Mouse (Mus musculus) forebrain, embryonic 13.5 days (tissue): ENCODE measurements at regions not wholly inside any gene's neighbourhood (a gene's known extent, or its start where the extent isn't known, plus 50 kb on each side); places are given as distances from the start of the nearest gene placed in this dataset.
A peak's percentile ranks its signal among the peaks of the same experiment; 100 is the strongest.

Experiments used
- ATAC-seq: fragments of 200-750 bp; cut with Nextera tagmentation; 2 replicates; pipeline ENCODE4 v1.8.0; 2017
- H3K27ac ChIP-seq: fragments of 300-500 bp; sonication (generic); 2 replicates; pipeline ENCODE4 v1.5.1; 2015; ENCODE audit warnings: inconsistent platforms, mild to moderate bottlenecking, moderate library complexity
- H3K27me3 ChIP-seq: fragments of 300-500 bp; sonication (generic); 2 replicates; pipeline ENCODE4 v1.6.1; 2015; ENCODE audit warnings: mild to moderate bottlenecking, inconsistent platforms
- H3K36me3 ChIP-seq: fragments of 300-500 bp; sonication (generic); 2 replicates; pipeline ENCODE4 v1.6.1; 2015; ENCODE audit warnings: mild to moderate bottlenecking, inconsistent platforms; ENCODE audit not compliant: poor library complexity, severe bottlenecking
- H3K4me1 ChIP-seq: fragments of 300-500 bp; sonication (generic); 2 replicates; pipeline ENCODE4 v1.6.1; 2015; ENCODE audit warnings: inconsistent platforms
- H3K4me2 ChIP-seq: fragments of 300-500 bp; sonication (generic); 2 replicates; pipeline ENCODE4 v1.6.1; 2015; ENCODE audit warnings: inconsistent platforms, mild to moderate bottlenecking, moderate library complexity
- H3K4me3 ChIP-seq: fragments of 300-500 bp; sonication (generic); 2 replicates; pipeline ENCODE4 v1.5.1; 2015; ENCODE audit warnings: mild to moderate bottlenecking, inconsistent platforms
- H3K9ac ChIP-seq: fragments of 300-500 bp; sonication (generic); 2 replicates; pipeline ENCODE4 v1.6.1; 2015; ENCODE audit warnings: mild to moderate bottlenecking, inconsistent platforms
- H3K9me3 ChIP-seq: fragments of 300-500 bp; sonication (generic); replicated peaks from 2 replicates; pipeline ENCODE4 v1.6.1; 2016; ENCODE audit warnings: inconsistent platforms
- WGBS: fragments of 180-500 bp; shearing (Covaris S2); methylation state at CpG from one replicate; pipeline ENCODE4 v1.1.7; 2015; 5-methylcytosine and 5-hydroxymethylcytosine counted together

DNA sequence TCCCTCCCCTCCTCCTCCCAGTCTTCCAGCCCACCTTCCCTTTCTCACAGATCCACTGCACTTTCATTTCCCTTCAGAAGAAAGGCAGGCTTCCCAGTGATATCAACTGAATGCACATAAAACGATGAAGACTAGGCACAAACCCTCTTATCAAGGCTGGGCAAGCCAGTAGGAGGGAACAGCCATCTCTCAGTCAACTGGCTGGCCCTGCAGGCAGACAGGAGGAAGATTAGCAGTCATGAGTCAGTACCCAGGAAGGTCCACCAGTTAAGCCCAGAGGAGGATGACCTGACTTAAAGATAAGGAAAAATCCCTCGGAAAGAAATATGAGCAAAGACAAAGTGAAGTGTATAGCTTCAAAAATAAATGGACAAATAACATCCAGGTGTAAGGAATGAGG, 337.4 kb upstream of the Ube2e3 start:
- WGBS: 79% methylated on average over 2 of the region's 2 CpGs
- Histone ChIP-seq H3K9me3 (no peaks in the 10 kb centered on the region), H3K4me1 (no peaks in the 10 kb centered on the region), H3K4me2 (no peak overlapping the region), H3K27me3 (no peaks in the 10 kb centered on the region), H3K27ac (no peak overlapping the region), H3K9ac (no peak overlapping the region), H3K36me3 (no peaks in the 10 kb centered on the region), H3K4me3 (no peak overlapping the region)
- no peak for ATAC-seq

DNA sequence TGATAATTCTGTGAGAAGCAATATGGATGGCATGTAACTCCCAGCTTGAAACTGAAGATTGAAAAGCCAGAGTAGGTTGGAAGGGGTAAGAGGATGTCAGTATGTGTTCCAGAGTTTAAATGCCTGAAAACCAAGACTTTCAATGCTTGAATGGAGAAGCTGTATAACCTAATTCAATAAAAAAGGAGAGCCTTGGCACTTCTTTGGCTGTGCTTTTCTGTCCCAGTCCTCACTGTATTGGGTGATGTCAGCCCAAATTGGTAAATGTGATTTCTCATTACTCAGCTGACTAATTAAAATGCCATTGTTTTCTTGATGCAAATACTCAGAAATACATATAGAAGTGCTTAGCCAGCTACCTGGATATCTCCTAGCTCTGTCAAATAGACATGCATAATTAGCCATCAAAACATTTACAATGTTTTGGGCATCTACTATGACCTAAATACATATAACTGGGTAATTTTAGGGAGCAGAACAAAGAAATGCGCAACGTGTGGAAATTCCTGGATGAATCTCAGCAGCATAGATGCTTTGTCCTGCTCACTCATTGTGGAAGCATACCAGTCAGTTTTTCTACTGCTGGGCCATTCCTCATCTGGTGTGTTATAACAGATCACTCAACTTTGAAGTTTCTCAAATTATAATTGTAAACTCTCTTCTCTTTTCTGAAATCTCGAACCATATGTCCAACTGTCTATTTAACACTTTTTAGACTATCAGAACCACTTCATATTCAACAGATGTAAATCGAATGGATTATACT, 347.5 kb upstream of the Ube2e3 start:
- Histone ChIP-seq H3K9me3 (no peaks in the 10 kb centered on the region), H3K4me1 (no peaks in the 10 kb centered on the region), H3K27me3 (no peaks in the 10 kb centered on the region), H3K4me3 (no peak overlapping the region), H3K27ac (no peak overlapping the region), H3K9ac (no peak overlapping the region), H3K36me3 (no peaks in the 10 kb centered on the region), H3K4me2 (no peak overlapping the region)
- 85% methylated on average over 4 of the region's 4 CpGs for WGBS
- peak; percentile 36; the same call in 1 of the 2 replicates for ATAC-seq

DNA sequence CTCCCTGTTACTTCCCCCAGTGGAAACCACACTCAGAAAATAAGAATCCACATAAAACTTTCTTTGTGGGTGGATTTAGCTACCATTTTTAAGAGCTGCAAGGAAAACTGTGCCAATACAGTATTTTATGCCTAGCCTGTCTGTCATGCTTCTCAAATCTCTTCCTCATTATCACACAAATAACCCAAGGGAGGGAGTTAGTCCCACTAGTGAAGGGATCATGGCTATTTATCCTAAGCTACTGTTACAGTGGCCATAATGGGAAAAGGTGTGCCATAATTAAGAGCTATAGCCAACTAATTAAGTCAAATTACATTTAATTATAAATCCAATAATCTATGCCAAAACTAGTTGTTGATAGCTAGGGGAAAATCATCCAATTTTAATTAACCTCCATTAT, 374.8 kb upstream of the Ube2e3 start:
- H3K4me3 ChIP-seq: no peak overlapping the region
- no peak for ATAC-seq
- no peaks in the 10 kb centered on the region for H3K9me3 ChIP-seq

GRCm38 (mm10) chr2:78480036-78480435, 387.9 kb upstream of the Ube2e3 start:
- H3K4me3 ChIP-seq: no peak overlapping the region
- no peaks in the 10 kb centered on the region for H3K9me3 ChIP-seq
- no peaks in the 10 kb centered on the region for H3K4me1 ChIP-seq
- H3K27me3 ChIP-seq: no peaks in the 10 kb centered on the region
- H3K9ac ChIP-seq: no peak overlapping the region
- H3K4me2 ChIP-seq: no peak overlapping the region
- WGBS: 90% methylated on average over 4 of the region's 4 CpGs
- no peak for ATAC-seq
- no peak overlapping the region for H3K27ac ChIP-seq
- H3K36me3 ChIP-seq: no peaks in the 10 kb centered on the region

More for the DNA sequence above, 374.8 kb upstream of the Ube2e3 start:
- Histone ChIP-seq H3K27me3 (no peaks in the 10 kb centered on the region), H3K9ac (no peak overlapping the region), H3K27ac (no peak overlapping the region), H3K36me3 (no peaks in the 10 kb centered on the region), H3K4me1 (no peaks in the 10 kb centered on the region), H3K4me2 (no peak overlapping the region)

GRCm38 (mm10) chr2:78459444-78459843, 408.5 kb upstream of the Ube2e3 start:
- H3K36me3 ChIP-seq: no peaks in the 10 kb centered on the region
- H3K4me1 ChIP-seq: no peaks in the 10 kb centered on the region
- H3K4me2 ChIP-seq: no peak overlapping the region
- 90% methylated on average over 4 of the region's 4 CpGs for WGBS
- no peak overlapping the region for H3K9ac ChIP-seq
- no peak overlapping the region for H3K4me3 ChIP-seq
- 0 out of 2 replicates have a peak, but pooled peaks cover 6% of the 10 kb centered on the region for H3K9me3 ChIP-seq
- H3K27me3 ChIP-seq: no peaks in the 10 kb centered on the region
- ATAC-seq: no peak
- H3K27ac ChIP-seq: no peak overlapping the region

GRCm38 (mm10) chr2:78453411-78453810, 414.5 kb upstream of the Ube2e3 start:
- H3K4me3 ChIP-seq: no peak overlapping the region
- H3K4me1 ChIP-seq: no peaks in the 10 kb centered on the region
- H3K27ac ChIP-seq: no peak overlapping the region
- H3K36me3 ChIP-seq: no peaks in the 10 kb centered on the region
- H3K9me3 ChIP-seq: 0 out of 2 replicates have a peak, but pooled peaks cover 6% of the 10 kb centered on the region
- no peak for ATAC-seq
- no peak overlapping the region for H3K4me2 ChIP-seq
- WGBS: 92% methylated on average over 3 of the region's 3 CpGs
- H3K27me3 ChIP-seq: no peaks in the 10 kb centered on the region
- no peak overlapping the region for H3K9ac ChIP-seq

DNA sequence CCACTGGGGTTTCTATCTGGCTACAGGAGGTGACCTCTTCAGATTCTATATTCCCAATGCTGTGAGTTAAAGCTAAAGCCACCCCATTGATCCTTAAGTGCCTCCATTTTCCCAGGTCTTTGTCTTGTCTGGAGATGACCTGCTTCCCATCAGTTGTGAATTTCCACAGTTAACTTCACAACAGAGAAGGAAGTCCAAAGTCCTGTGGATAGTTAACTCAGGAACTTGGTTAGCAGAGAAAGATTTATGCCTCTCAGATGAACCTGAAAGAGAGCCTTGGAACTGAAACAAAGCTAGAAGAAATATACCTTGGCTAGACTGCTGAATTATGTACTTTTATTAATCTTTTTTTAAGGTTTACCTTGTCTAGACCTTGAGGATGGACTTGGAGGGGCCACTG, 431.1 kb upstream of the Ube2e3 start:
- Histone ChIP-seq H3K9me3 (no peaks in the 10 kb centered on the region), H3K9ac (no peak overlapping the region), H3K36me3 (no peaks in the 10 kb centered on the region), H3K4me3 (no peak overlapping the region), H3K4me2 (no peak overlapping the region), H3K27ac (no peak overlapping the region), H3K4me1 (no peaks in the 10 kb centered on the region), H3K27me3 (no peaks in the 10 kb centered on the region)
- no peak for ATAC-seq

DNA sequence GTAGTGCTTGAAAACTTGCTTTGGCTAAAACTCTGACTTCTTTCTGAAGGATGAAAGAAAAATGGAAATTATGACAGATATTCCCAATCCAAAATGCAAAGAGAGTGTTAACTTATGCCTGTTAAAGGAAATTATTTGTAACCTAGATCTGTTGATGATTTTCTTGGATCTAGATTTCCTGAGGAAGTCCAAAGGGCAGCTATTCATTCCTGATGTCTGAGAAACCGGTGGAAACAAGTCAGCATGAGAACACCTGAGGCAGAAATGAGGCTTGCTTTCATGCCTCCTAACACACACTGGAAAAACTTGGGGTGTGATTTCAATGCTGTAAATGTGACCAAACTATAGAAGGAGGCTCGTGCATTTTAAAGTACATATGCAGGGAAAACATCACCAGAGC, 432.9 kb upstream of the Ube2e3 start:
- Histone ChIP-seq H3K27ac (no peak overlapping the region), H3K9ac (no peak overlapping the region), H3K36me3 (no peaks in the 10 kb centered on the region), H3K4me1 (no peaks in the 10 kb centered on the region), H3K9me3 (no peaks in the 10 kb centered on the region), H3K4me3 (no peak overlapping the region), H3K4me2 (no peak overlapping the region), H3K27me3 (no peaks in the 10 kb centered on the region)
- 79% methylated on average over 2 of the region's 2 CpGs for WGBS
- ATAC-seq: no peak

- H3K27ac ChIP-seq: no peak overlapping the region
- H3K4me3 ChIP-seq: no peak overlapping the region
- no peak overlapping the region for H3K4me2 ChIP-seq
- H3K27me3 ChIP-seq: no peaks in the 10 kb centered on the region
- peak; percentile 62; the same call in 1 of the 2 replicates for ATAC-seq
- H3K9me3 ChIP-seq: no peaks in the 10 kb centered on the region
- no peak overlapping the region for H3K9ac ChIP-seq
- peaks cover 6% of the 10 kb centered on the region; the same call in 1 of the 2 replicates for H3K4me1 ChIP-seq
- H3K36me3 ChIP-seq: no peaks in the 10 kb centered on the region
Observed at GRCm38 (mm10) chr2:78427659-78428336, 440.1 kb upstream of the Ube2e3 start.

DNA sequence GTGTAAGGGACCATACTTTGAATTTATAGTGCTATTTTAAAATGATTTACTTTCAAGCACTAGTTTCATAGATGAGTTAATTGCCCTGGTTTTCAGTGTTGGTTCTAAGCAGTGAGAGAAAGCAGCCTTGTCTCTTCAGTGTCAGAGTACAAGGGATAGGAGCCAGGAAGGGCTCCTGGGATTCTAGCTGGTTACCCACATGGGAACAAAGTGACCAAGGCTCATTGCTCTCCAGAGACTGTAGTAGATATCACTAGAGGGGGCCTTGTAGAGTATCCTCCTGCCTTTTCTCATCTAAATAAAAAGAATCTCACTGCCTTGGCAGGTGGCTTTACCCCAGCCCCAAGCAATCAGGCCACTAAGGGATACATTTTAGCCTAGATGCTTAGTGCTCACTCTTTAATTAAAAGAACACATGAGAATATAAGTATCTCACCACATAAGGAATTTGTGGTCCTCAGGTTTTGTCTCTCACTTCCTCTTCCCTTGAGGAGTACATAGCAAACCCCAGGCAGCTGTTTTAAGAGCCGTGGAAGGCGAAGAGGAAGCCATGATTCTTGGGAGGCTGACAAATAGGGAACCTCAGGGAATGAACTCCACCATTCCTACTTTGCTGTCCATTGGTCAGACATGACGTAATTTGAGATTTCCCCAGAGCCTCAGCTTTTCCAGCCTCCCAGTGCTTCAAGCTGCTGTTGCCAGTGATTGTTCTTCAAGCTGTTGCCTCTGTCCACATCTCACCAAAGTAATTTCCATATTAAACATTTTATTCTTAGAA, 449.2 kb upstream of the Ube2e3 start:
- Histone ChIP-seq H3K9me3 (no peaks in the 10 kb centered on the region), H3K36me3 (no peaks in the 10 kb centered on the region), H3K27ac (no peak overlapping the region), H3K27me3 (no peaks in the 10 kb centered on the region), H3K4me3 (no peak overlapping the region), H3K4me2 (no peak overlapping the region), H3K9ac (no peak overlapping the region), H3K4me1 (no peaks in the 10 kb centered on the region)
- no peak for ATAC-seq
- WGBS: 75% methylated on average over 3 of the region's 3 CpGs

DNA sequence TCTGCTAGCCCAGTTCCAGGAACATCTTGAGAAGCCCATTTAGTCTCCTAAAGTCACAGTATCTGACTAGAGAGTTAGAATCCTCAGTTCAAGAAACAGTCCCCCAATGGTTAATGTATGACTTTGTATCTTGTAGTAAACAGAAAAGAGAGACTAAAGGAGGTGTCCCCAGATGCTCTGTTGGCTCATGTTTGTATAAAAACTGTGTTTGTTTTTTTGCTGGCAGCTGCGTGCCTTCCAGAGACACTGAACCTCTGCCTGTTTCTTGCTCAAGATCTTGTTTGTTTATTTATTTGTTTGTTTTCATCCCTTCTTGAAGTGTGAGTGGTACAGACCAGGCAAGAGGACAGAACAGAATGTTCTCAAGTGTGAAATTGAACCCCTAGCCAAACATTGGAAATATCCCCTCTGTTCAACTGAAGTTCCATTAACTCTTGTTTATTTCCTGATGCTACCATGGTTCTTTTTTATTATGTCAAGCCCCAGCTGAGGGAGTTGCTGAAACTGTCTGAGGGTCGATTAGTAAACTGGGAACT, 451.3 kb upstream of the Ube2e3 start:
- 73% methylated on average over 2 of the region's 2 CpGs for WGBS
- Histone ChIP-seq H3K36me3 (no peaks in the 10 kb centered on the region), H3K9me3 (no peaks in the 10 kb centered on the region), H3K27ac (no peak overlapping the region), H3K4me3 (no peak overlapping the region), H3K4me2 (no peak overlapping the region), H3K4me1 (no peaks in the 10 kb centered on the region), H3K9ac (no peak overlapping the region), H3K27me3 (no peaks in the 10 kb centered on the region)
- ATAC-seq: no peak

- no peak overlapping the region for H3K4me2 ChIP-seq
- ATAC-seq: no peak
- no peaks in the 10 kb centered on the region for H3K4me1 ChIP-seq
- H3K9me3 ChIP-seq: no peaks in the 10 kb centered on the region
- no peaks in the 10 kb centered on the region for H3K36me3 ChIP-seq
- no peaks in the 10 kb centered on the region for H3K27me3 ChIP-seq
- H3K9ac ChIP-seq: no peak overlapping the region
- H3K4me3 ChIP-seq: no peak overlapping the region
- WGBS: 85% methylated on average over 4 of the region's 4 CpGs
- no peak overlapping the region for H3K27ac ChIP-seq
Observed at GRCm38 (mm10) chr2:78412985-78413384, 454.9 kb upstream of the Ube2e3 start.
